Mouse (Mus musculus) embryo, embryonic 11 days (tissue): ENCODE data around the gene Enkur.

Experiments
- DNase-seq: peaks from one replicate; pipeline ENCODE4 v3.0.0-alpha.2; 2015

Gene Enkur

GRCm38 (mm10) chr2:21187576-21187975, 17.6 kb downstream of the Enkur start:
- DNase-seq, result peak; percentile 61

- DNase-seq, result no peak
These were observed 22.4 kb downstream of the Enkur start for GRCm38 (mm10) chr2:21182811-21183210.

GRCm38 (mm10) chr2:21179136-21179535, 26.0 kb downstream of the Enkur start:
- DNase-seq, result no peak

- no peak for DNase-seq
These were observed 32.4 kb downstream of the Enkur start for GRCm38 (mm10) chr2:21172797-21173196.

- DNase-seq, result no peak
These were observed 37.2 kb downstream of the Enkur start for GRCm38 (mm10) chr2:21167916-21168315.

GRCm38 (mm10) chr2:21164296-21164695, 40.9 kb downstream of the Enkur start:
- no peak for DNase-seq

DNA sequence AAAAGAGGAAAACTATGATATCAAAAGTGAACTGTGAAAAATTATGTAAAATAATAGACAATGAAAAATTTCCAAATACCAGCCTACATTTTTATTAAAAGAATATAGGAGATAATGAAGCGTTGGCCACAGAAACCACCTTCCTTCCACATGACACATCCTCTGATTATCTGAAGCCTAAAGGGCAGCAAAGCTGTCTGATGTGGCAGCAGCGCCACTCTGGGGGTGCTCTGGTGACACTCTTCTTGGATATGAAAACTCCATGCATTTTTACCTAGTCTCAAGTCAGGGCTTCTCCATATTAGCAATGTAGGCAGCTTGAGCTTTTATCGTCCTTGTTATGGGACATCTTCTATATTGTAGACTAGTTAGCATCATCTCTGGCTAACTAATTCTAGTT, 51.7 kb downstream of the Enkur start:
- DNase-seq, result no peak

DNA sequence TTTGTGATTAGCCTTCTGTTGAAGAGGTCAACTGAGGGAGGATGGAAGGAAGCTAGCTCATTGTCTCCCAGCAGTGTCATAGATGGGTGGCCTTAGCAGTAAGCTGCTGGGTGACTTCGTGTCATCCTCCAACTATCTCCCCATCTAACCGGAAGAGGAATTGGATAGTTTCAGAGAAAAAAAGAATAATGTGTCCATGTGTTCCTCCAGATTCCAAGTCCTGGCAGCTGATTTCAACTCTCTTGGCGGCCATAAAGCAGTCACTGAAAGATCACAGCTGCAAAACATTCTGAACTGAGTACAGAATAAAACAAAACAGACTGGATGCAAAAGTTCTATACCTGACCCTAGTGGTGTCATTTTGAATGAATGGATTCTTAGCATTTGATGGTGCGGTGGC, 58.0 kb downstream of the Enkur start:
- no peak for DNase-seq

GRCm38 (mm10) chr2:21146486-21146885, 58.7 kb downstream of the Enkur start:
- no peak for DNase-seq

DNA sequence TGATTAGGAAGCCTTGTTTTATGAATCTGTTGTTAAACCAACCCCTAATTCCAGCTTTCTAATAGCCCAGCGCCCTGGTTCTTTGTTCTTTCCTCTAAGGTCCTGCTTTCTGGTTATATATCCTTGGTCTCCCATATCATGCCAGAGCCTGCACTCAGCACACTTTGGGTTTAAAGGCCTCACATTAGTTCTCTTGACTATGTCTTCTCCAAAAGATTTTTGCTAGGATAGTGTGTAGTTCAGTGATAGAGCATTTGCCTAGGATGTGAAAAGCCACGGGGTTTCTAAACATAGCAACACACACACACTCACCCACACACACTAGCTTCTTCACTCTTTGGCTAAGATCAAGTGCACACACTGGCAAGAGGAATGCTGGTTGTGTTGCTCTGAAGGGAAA, 62.5 kb downstream of the Enkur start:
- DNase-seq, result peak; percentile 20

DNA sequence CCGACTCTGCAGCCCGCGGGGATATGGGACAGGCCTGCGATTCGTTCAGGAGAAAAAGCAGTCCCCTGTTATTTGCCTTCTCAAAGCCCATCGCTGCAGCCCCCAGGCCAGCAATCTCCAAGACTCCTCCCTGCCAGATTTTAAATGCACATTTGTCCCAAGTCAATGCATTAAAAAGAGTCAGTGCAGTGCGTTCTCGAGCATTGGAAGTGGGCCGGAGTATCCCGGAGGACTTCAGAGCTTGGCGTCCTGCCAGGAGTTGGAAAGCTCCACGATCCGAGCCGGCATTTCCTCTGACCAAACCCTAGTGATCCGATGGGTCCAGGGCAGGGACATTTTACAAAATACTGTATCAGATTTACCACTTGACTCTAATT, 63.0 kb downstream of the Enkur start:
- DNase-seq, result peak; percentile 75

GRCm38 (mm10) chr2:21141520-21142203, 63.5 kb downstream of the Enkur start:
- DNase-seq, result peak; percentile 80

DNA sequence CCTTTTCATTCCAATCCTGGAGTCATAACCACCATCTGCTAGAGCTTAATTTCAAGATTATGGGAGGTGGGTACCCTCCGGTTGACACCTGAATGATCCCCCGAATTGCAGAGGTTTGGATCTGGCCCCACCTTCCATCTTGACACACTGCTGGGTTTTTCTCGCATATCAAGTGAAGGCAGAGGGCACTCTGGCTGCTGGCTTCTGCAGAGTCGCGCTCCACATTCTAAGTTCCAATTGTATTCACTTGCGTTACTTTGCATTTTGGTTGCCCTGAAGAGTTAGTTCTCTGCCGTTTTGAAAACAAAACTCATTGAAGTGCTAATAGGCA, 64.0 kb downstream of the Enkur start:
- no peak for DNase-seq
